Mouse (Mus musculus) intestine, embryonic 14.5 days (tissue): ENCODE results near the gene Fam187a. TPM values are rescaled to one million over a fixed set of nuclear protein-coding genes. Genes with fewer than 3 reads are reported as not detected.

ENCODE experiments used
- ATAC-seq: fragments of 200-750 bp; cut with Nextera tagmentation; replicated peaks from 2 replicates; pipeline ENCODE4 v1.8.0; 2017; ENCODE audit warnings: low read depth, moderate number of reproducible peaks, moderate TSS enrichment, moderate library complexity; ENCODE audit not compliant: low FRiP score, low TSS enrichment
- DNase-seq: peaks from one replicate; pipeline ENCODE4 v3.0.0-alpha.2; 2018; ENCODE audit warnings: low spot score
- H3K27ac ChIP-seq: fragments of 300-500 bp; sonication (generic); 2 replicates; pipeline ENCODE4 v1.5.1; 2014; ENCODE audit warnings: low read depth, mild to moderate bottlenecking, control low read depth
- H3K27me3 ChIP-seq: fragments of 300-500 bp; sonication (generic); replicated peaks from 2 replicates; pipeline ENCODE4 v1.6.1; 2014; ENCODE audit warnings: low read length, control low read depth; ENCODE audit not compliant: control insufficient read depth, insufficient read depth
- H3K36me3 ChIP-seq: fragments of 300-500 bp; sonication (generic); 2 replicates; pipeline ENCODE4 v1.6.1; 2014; ENCODE audit warnings: low read length, control low read depth; ENCODE audit not compliant: control insufficient read depth, insufficient read depth
- H3K4me1 ChIP-seq: fragments of 300-500 bp; sonication (generic); replicated peaks from 2 replicates; pipeline ENCODE4 v1.6.1; 2014; ENCODE audit warnings: low read length, control low read depth, mixed read lengths; ENCODE audit not compliant: control insufficient read depth, insufficient read depth
- H3K4me2 ChIP-seq: fragments of 300-500 bp; sonication (generic); 2 replicates; pipeline ENCODE4 v1.6.1; 2014; ENCODE audit warnings: low read length
- H3K4me3 ChIP-seq: fragments of 300-500 bp; sonication (generic); 2 replicates; pipeline ENCODE4 v1.5.1; 2014; ENCODE audit warnings: low read depth, low read length, control low read depth, mixed read lengths
- H3K9ac ChIP-seq: fragments of 300-500 bp; sonication (generic); 2 replicates; pipeline ENCODE4 v1.6.1; 2014; ENCODE audit warnings: mild to moderate bottlenecking, low read length
- H3K9me3 ChIP-seq: fragments of 300-500 bp; sonication (generic); 2 replicates; pipeline ENCODE4 v1.6.1; 2016; ENCODE audit warnings: low read length, control low read depth; ENCODE audit not compliant: control insufficient read depth
- WGBS: fragments of 180-500 bp; shearing (Covaris S2); extraction: QIAGEN DNeasy Blood & Tissue Kit; methylation state at CpG from one replicate; pipeline ENCODE4 v1.1.7; 2014; 5-methylcytosine and 5-hydroxymethylcytosine counted together
- polyA plus RNA-seq: library from polyadenylated mRNA; unstranded; fragments of >200 nt; fragmentation: Nextera tagmentation; extraction: Ambion mirVana; gene quantifications from 2 replicates; pipeline ENCODE4 v1.2.1, GENCODE M21; 2014

Fam187a gene
- polyA plus RNA-seq, result not detected in 2 replicates

GRCm38 (mm10) chr11:102884616-102885219, at the start of gene Fam187a:
TSS of gene Fam187a (plus strand) at chr11:102885169.
- Histone ChIP-seq H3K4me3 (no peak within 1 kb of the TSS), H3K27ac (no peak within 1 kb of the TSS), H3K27me3 (peaks cover 3% of the 10 kb centered on the region; the same call in 1 of the 2 replicates), H3K9ac (no peak within 1 kb of the TSS), H3K9me3 (no peaks in the 10 kb centered on the region), H3K36me3 (no peaks in the 10 kb centered on the region), H3K4me1 (peaks cover 9% of the 10 kb centered on the region), H3K4me2 (no peak within 1 kb of the TSS)
- 58% methylated on average over 10 of the region's 10 CpGs for WGBS
- no peak for DNase-seq
- ATAC-seq, result no peak

- ATAC-seq, result no peak
Observed at GRCm38 (mm10) chr11:102835549-102835948, 49.4 kb upstream of the Fam187a start, which contains the start of gene Higd1b. TSS of gene Higd1b (plus strand) at chr11:102835849.

GRCm38 (mm10) chr11:102836146-102836545, 48.8 kb upstream of the Fam187a start:
- Histone ChIP-seq H3K4me1 (no peaks in the 10 kb centered on the region), H3K9me3 (no peaks in the 10 kb centered on the region), H3K27me3 (no peaks in the 10 kb centered on the region), H3K27ac (no peak overlapping the region), H3K36me3 (peaks cover 39% of the 10 kb centered on the region), H3K4me3 (no peak overlapping the region), H3K4me2 (no peak overlapping the region), H3K9ac (no peak overlapping the region)
- DNase-seq, result no peak
- ATAC-seq, result no peak
- WGBS, result 88% methylated on average over 9 of the region's 9 CpGs

More at GRCm38 (mm10) chr11:102835549-102835948, 49.4 kb upstream of the Fam187a start, which contains the start of gene Higd1b:
- Histone ChIP-seq H3K27ac (no peak within 1 kb of the TSS), H3K4me2 (no peak within 1 kb of the TSS), H3K9me3 (no peaks in the 10 kb centered on the region), H3K4me3 (no peak within 1 kb of the TSS), H3K9ac (no peak within 1 kb of the TSS), H3K36me3 (peaks cover 35% of the 10 kb centered on the region), H3K27me3 (no peaks in the 10 kb centered on the region), H3K4me1 (no peaks in the 10 kb centered on the region)
- 66% methylated on average over 4 of the region's 4 CpGs for WGBS
- DNase-seq, result no peak

- Histone ChIP-seq H3K27ac (no peak overlapping the region), H3K27me3 (no peaks in the 10 kb centered on the region), H3K4me2 (no peak overlapping the region), H3K9ac (no peak overlapping the region), H3K4me3 (no peak overlapping the region), H3K4me1 (no peaks in the 10 kb centered on the region), H3K9me3 (no peaks in the 10 kb centered on the region), H3K36me3 (peaks cover 51% of the 10 kb centered on the region)
- DNase-seq, result no peak
- 86% methylated on average over 1 of the region's 1 CpGs for WGBS
- ATAC-seq, result no peak
Observed at GRCm38 (mm10) chr11:102837385-102837784, 47.6 kb upstream of the Fam187a start.

GRCm38 (mm10) chr11:102838126-102838525, 46.8 kb upstream of the Fam187a start:
- Histone ChIP-seq H3K27ac (no peak overlapping the region), H3K27me3 (no peaks in the 10 kb centered on the region), H3K36me3 (peaks cover 59% of the 10 kb centered on the region), H3K9ac (no peak overlapping the region), H3K4me1 (no peaks in the 10 kb centered on the region), H3K4me2 (no peak overlapping the region), H3K4me3 (no peak overlapping the region), H3K9me3 (no peaks in the 10 kb centered on the region)
- DNase-seq (no peak), ATAC-seq (no peak)
- WGBS, result 87% methylated on average over 2 of the region's 2 CpGs

- Histone ChIP-seq H3K9me3 (no peaks in the 10 kb centered on the region), H3K4me2 (no peak overlapping the region), H3K27me3 (no peaks in the 10 kb centered on the region), H3K9ac (no peak overlapping the region), H3K27ac (no peak overlapping the region), H3K4me1 (no peaks in the 10 kb centered on the region), H3K36me3 (peaks cover 64% of the 10 kb centered on the region), H3K4me3 (no peak overlapping the region)
- no peak for ATAC-seq
- WGBS, result 89% methylated on average over 9 of the region's 9 CpGs
- DNase-seq, result no peak
Observed at GRCm38 (mm10) chr11:102838616-102839150, 46.3 kb upstream of the Fam187a start.

GRCm38 (mm10) chr11:102845926-102846325, 39.0 kb upstream of the Fam187a start:
- H3K4me3 ChIP-seq, result no peak overlapping the region
- H3K27me3 ChIP-seq, result no peaks in the 10 kb centered on the region
- no peak overlapping the region for H3K27ac ChIP-seq
- 78% methylated on average over 10 of the region's 10 CpGs for WGBS
- H3K36me3 ChIP-seq, result peaks cover 99% of the 10 kb centered on the region
- H3K4me1 ChIP-seq, result no peaks in the 10 kb centered on the region
- ATAC-seq (no peak), DNase-seq (no peak)
- H3K4me2 ChIP-seq, result no peak overlapping the region
- no peak overlapping the region for H3K9ac ChIP-seq
- no peaks in the 10 kb centered on the region for H3K9me3 ChIP-seq

- ATAC-seq (no peak; the same call in 1 of the 2 replicates), DNase-seq (peak; percentile 76)
- H3K4me1 ChIP-seq, result no peaks in the 10 kb centered on the region
- 63% methylated on average over 5 of the region's 5 CpGs for WGBS
- H3K9ac ChIP-seq, result no peak overlapping the region
- no peaks in the 10 kb centered on the region for H3K9me3 ChIP-seq
- H3K36me3 ChIP-seq, result peaks cover 95% of the 10 kb centered on the region
- no peaks in the 10 kb centered on the region for H3K27me3 ChIP-seq
- H3K4me2 ChIP-seq, result no peak overlapping the region
- no peak overlapping the region for H3K27ac ChIP-seq
- H3K4me3 ChIP-seq, result no peak overlapping the region
Observed at GRCm38 (mm10) chr11:102851883-102852282, 33.1 kb upstream of the Fam187a start.

GRCm38 (mm10) chr11:102853760-102854159, 31.2 kb upstream of the Fam187a start:
- H3K4me1 ChIP-seq, result no peaks in the 10 kb centered on the region

More at GRCm38 (mm10) chr11:102853760-102854159, 31.2 kb upstream of the Fam187a start:
- ATAC-seq (no peak), DNase-seq (no peak)
- H3K27ac ChIP-seq, result no peak overlapping the region
- no peak overlapping the region for H3K9ac ChIP-seq
- peaks cover 95% of the 10 kb centered on the region for H3K36me3 ChIP-seq
- no peaks in the 10 kb centered on the region for H3K9me3 ChIP-seq
- H3K4me2 ChIP-seq, result no peak overlapping the region
- H3K27me3 ChIP-seq, result no peaks in the 10 kb centered on the region
- no peak overlapping the region for H3K4me3 ChIP-seq
